Mouse (Mus musculus) c-Kit-positive CD71-positive TER-119-positive erythroid progenitor cells, embryonic 14.5 days (primary cell): ENCODE measurements at regions not wholly inside any gene's neighbourhood (a gene's known extent, or its start where the extent isn't known, plus 50 kb on each side); places are given as distances from the start of the nearest gene placed in this dataset.

Experiments used
- DNase-seq: peaks from one replicate; pipeline ENCODE4 v3.0.0-alpha.2; 2013; ENCODE audit warnings: low spot score

DNA sequence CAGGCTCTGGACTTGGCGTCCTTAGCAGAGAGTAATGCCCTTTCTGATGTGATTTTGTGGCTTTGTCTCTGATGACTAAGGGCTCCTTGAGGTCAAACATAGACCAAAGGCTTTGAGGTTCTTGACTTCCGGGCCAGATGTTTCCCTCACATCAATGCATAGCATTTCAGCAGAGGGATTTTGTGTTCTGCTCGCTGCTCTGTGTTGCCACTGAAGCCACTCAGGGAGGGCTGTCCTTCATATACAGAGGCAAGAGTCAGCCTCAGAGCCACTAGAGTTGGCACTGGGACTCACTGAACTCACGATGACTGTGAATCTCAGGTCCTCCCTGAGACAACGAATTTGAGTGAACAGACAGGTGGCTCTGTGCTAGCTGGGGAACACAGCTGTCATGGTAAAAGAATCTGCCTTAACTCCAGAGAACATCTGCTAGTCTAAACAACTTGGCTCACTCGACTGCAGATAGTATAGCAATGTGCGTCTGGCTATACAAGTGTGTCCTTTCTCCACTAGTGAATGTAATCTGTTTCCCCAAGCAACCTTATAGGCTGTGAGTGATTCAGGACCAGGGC is 74.3 kb downstream of the Gp2 start:
- no peak for DNase-seq

DNA sequence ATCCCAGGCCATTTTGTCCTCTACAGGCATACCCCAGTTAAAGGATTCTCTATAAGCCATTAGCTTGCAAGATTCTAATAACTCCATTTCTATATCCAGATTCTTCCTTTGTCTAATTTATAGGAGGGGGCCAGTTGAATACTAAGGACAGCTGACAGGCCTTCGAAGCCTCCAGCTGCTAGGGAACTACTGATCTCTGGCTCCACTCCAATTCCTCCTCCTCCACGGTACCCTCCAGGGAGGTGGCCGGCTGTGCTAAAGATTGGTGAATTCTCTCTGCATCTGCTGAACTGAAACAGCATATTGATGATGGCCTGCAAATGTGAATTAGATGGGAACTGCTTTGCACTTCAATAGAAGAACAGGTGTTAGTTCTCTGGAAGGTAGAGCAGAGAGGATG is 79.2 kb downstream of the Gp2 start:
- DNase-seq: no peak

DNA sequence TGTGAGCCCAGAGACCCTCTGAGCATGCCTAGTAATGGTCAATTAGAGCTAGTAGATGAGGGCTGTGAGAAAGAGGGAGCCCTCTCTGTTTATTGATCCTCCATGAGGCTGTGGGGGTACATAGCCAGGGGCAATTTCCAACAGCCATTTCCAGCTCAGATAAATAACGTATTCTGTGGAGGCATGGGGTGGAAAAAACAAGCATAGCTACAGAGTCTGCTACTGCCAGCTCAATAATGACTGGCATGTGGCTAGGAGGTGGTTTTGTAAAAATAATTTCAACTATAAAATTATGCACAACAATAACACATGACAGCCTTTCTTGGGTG is 94.9 kb downstream of the Gp2 start:
- DNase-seq: no peak

DNA sequence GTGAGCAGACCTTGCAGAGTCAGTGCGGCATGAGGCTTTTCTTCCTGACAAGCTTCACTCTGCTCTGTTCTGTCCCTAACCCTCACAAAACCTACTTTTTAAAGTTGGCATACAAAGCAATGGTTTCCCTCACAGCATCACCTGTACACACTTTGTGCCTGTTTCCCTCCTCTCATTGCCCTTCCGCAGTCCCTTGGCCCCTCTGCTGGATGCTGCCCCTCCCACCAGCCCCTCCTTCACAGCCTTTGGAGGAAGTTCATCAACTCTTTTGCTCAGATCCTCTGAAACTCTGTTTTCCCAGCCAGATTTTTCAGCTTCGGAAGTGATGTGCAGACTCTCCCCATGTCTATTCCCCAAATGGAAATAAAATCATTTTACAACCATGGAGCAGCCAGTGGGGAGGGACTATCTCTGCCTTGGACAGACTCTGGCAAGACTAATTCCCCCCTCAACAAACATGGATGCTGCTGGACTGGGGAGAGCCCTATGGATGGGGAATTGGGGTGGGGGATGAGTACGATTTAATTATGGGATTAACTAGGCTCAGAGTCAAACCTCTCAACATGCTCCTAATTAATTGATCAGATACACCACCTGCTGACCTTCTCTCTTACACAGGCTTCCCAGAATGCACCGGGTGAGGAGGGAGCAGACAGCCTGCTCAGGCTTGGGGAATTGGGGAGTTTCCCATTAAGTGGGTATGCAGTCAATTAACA is 95.4 kb downstream of the Gp2 start:
- no peak for DNase-seq

DNA sequence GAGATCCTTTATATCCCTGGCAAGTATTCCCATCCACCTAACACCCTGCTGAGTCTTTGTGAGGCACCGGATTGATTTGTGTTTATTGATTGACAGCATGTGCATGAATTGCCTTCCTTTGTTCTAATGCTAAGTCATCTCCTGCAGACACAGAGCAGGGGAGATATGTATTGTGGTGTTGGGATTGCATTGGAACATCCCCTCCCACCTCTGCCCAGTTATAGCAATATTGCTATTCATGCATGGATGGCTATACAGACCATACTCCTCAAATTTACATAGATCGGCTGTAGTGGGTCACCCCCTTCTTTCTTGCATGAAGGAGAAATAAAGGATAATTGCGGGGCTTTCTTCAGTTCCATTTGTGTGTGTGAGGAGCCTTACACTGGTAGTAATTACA is 101.7 kb downstream of the Gp2 start:
- no peak for DNase-seq

DNA sequence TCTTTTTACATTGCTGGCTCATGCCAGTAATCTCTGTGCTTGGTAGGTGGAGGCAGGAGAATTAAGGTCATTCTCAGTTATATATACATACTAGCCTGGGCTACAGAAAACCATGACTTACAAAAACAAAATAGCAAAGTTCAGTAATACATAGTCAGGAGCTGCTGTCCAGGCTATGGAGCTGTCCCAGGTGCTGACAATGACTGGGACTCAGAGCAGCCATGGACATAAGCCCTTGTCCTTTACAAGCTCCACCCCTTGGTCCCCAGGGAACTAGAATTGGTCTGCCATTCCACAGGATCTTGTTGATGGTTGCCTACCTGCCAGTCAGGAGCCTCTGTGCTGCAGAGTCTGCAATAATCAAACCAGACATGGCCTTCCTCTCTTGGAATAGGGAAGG is 102.8 kb downstream of the Gp2 start:
- DNase-seq: peak; percentile 0

DNA sequence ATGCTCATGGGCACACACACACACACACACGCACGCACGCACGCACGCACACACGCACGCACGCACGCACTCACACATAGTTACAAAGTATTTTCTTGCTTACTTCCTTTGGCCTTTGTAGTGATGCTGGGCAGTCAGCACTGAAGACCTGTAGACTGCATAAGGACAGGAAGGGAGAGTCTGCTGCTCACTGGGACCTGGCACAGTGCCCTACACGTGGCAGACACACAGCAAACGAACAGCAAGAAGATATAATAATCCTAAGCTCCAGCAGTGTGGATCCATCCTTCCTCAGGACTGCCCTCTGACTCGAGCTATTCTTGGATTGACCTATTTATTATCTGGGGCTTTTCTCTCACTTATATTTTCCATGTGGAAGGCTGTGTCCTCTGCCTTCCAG is 106.5 kb downstream of the Gp2 start:
- DNase-seq: no peak

DNA sequence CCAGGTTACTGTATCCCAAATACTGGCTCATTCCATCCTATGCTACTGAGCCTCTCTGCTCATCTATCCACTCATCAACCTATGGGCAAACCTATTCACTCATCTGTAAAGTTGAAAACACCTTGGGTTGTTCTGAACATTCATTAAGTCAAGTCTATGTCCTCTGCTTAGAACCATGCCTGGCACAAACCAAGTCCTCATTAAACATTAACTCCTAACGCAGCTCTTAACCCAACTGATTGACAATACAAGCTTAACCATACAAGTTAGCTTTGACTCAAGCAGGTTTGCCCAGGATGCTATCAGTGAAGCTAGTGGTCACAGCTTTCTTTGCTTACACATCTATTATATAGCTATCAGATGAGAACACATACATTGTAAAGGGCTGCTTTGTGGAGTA is 108.4 kb downstream of the Gp2 start:
- DNase-seq: no peak

DNA sequence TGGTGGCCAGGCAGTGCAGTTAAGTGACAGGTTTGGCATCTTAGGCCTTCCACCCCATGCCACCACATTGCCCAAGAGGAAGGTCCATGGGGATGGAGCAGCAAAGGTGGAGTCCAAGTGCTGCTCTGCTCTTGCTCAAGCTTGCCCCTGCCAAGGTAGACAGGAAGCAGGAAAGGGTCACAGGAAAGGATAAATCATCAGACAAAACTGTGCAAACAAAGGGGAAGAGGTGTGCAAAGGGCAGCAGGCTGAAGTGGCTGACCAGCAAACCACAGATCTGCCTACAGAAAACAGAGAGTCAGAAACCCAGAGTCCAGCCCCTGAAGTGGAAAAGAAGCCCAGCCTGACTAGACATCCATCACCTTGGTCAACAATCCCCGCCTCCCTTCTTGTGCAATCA is 115.7 kb downstream of the Gp2 start:
- no peak for DNase-seq

DNA sequence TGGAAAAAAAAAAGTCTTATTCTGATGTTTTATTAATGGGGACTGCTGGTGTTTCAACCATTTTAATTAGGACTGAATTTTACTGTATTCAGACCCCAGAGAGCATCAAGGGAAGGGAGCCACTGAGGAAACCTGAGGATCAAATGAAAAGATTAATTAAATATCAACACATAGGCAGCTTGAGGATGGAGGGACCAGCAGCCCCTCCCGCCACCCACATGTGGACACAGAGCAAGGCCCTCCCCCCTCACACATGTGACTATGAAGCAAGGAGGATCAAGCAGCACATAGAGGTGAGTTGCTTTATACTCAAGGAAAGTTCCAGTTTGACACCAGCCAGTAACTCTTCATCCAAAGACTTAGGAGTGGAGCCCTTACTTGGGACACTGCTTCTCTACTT is 126.0 kb downstream of the Gp2 start:
- no peak for DNase-seq

DNA sequence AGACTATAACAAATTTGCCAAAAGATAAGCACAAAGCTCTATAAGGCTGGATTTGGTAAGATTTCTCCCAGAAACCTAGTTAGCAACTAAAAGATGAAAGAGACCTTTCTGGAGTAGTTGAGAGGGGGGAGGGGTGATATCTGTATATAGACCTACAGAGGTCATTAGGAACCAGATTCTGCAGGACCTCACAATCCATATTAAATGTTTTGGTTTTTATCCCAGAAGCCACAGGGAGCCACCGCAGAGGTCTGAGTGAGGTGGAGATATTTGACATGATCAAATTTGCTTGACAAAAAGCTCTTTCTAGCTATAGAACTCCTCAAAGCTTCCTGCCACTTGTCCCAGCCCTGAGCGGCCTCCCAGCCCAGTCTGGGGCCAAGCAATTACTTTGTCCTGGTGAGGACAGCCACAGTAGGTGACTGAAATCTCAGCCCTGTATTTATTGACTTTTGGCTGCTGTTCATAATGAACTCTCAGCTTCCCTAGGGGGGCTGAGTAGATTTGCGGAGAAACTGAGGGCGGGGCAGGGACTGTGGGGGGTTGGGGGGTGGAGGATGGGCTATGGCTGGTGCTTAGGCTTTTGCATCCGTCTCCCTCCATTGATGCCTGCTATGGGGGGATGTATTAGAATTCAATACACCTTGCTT is 128.5 kb downstream of the Gp2 start:
- DNase-seq: no peak

DNA sequence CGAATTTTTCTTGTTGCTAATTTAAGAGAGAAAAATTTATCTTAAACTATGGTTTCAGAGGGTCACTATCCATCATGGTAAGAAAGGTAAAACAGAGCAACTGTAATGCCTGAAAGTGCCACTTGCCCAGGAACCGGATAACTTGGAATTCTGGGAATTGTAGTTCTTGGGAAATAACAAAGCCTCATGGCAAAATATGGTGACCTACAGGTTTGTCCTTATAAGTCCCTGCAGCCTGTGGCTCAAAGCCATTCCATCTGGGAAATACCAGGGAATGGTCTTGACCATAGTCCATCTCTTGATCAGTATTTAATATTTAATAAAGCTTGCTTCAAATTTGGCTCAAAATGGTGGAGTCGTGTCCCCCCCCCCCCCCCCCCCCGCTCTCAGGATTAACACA is 111.9 kb upstream of the Gpr139 start:
- DNase-seq: no peak

DNA sequence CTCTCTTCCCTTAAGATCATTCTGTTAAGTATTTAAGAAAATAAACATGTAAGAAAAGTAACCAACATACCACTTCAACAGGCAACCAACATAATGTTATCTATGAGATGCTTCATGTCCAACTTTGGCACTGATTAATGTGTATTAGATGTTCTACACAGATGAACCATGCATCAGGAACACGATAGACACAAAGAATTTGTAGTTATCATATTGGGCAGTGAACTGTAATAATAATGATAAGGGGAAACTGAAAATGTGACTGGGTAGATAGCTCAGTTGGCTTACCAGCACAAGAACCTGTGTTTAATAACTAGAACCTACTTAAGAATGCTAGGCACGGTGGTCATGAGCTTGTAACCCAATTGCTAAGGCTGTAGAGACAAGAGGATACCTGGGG is 107.0 kb upstream of the Gpr139 start:
- DNase-seq: no peak

DNA sequence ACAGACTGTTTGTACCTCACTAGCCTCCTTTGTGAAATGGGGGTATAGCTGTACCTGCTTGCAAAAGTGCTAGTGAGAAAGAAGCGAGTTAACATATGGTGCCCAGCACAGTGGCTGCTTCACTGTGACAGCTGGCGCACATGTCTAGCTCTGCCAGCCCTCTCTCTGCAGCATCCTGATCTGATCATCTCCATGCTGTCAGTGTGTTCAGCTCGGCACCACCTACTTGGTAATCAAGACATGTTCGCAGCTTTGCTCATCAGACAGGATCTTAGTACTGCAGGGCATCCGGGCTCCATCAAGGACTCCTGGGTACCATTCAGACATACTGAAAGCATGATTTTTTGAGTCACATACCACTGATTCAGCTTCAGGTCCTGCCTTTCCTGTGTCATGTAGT is 100.9 kb upstream of the Gpr139 start:
- DNase-seq: no peak

DNA sequence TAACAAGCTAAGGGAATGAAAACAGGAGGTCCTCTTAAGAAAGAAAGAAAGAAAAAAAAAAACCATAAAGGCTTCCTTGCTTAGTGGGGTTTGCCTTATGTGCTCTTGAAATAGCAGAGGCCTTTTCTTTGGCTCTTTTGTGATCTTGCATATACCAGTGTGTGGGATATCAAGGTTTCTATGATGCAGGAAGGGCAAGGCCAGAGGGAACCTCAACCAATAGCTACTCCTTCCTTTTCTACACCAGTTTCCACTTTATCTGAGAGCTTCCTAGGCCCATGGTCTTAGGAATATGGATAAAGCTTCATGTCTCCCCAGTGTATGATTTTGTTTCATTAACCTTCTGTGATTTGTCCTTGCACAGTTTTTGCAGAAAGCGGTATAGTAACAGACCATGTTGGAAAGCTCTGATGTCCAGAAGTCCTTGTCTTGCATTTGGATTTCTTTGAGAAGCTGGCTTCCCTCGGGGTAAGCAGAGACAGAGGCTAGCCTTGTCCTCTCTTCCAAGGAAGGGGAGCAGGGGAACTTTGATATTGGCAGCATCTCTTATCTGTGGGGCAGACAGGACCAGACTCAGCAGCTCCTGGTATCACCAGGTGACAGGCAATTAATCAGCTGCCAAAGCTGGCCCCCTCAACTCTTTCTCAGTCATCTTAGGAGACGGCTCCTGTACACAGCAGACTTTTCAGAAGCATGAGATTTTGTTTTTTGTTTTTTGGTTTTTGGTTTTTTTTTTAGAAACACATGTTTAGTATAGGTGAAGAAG is 95.7 kb upstream of the Gpr139 start:
- DNase-seq: peak; percentile 64

DNA sequence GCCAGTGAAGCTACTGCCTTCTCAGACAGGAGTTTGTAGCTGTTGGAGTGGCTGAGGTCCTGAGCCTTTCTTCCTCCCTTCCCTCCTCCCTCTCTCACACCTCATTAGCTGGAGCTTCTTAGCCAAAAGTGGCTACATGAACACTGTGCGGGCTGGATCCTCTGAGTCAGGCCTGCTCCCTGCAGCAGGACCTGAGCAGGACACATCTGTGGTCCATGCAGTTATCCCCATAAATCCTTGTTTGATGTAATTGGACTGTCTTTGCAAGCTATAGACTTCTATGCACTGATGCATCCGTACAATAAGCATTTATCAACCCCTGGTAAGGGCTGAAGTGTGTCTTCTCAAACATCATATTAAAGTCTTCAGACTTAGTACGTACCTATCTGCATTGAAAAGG is 88.2 kb upstream of the Gpr139 start:
- no peak for DNase-seq

DNA sequence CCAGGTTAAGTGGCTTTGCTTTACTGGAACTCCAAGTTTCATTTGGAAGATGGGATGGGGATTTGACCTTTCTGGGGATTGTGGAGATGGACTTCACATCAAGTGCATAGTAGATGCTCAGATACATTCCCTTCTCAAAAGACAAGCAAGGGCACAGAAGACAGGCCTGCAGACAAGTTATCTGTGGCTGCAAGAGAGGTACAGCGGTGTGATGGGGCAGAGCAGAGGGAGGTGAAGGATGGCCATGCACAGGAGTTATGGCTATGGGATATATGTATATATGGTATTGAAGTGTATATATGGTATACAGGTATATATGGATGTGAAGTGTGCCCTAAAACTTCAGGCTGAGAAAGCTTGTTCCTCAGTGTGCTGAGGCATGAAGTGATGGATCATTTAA is 87.0 kb upstream of the Gpr139 start:
- DNase-seq: no peak

DNA sequence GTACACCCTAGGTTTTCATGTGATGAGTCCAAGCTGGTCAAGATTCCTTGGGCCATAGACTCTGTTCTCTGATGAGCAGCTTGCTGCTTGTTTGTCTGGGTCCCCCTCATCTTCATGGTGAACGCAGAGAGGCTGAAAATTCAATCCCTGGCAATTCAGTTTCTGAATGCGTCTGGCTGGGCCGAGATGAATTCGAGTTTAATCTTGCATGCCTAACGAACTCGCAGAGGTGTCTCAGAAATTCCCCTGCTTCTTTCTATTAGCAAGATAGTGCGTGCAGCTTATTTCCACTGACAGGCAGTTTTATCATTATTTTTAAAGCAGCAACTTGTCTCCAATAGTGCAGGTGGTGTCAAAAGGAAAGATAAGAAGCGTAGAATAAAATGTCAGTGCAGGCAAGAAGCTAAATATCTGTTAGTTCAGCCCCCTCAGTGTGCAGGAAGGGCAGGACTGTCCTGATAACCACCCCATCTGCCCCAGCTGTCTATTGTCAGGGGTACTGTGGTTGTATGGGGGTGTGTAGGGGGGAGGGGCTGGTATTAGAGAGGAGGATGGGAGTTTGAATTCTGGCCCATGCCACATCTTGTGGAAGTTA is 86.5 kb upstream of the Gpr139 start:
- DNase-seq: peak; percentile 67

DNA sequence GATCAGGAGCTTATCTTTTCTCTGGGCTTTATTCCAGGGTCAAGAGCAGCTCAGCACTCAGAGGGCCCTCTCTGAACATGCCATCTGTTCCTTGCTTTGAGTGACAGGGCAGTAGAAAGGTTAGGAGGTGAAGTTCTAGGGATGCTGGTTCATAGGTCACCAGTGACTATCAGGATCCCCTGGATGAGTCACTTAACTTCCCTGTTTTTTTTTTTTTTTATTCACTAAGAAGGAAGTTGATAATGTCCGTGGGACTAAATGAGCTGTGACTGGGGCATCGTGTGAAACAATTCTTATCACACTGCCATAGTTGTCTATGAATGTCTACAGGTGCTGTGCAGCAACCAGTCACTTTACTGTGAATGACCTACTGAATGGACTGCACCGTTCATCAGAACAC is 73.8 kb upstream of the Gpr139 start:
- DNase-seq: no peak

DNA sequence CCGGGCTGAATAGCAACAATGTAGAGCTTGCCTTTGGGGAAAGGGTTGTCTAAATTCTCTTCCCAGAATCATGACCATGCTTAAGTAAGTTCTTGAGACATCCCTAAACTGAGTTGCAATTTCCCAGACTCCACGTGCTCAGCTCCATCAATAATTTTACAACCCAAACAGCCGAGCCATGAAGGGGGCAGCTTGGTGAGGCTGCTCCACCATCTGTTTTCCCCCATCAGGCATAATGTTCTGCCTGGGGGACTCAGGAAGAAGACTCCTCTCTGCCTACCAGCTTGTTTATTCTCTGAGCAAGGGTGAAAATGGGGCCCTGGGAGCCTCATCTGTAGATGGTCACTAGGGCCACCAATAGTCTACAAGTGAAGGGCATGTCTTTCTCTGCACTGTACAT is 72.5 kb upstream of the Gpr139 start:
- DNase-seq: no peak

DNA sequence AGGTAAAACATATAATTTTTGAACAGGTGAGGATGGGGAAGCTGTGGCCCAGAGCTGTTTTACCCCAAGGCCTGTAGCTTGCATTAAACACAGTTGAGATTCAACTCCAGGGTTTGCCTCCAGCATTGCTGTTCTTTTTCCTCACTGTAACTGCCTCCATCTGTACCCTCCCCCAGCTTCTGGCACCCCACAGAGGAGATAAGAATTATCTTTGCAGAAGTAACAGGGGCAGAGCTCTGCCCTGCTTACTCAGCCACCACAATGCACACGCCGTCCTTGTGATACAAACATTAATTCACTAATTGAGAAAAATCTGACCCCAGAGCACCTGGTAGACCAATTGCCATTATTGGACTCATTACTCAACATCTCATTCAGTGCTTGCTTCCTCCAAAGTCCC is 68.3 kb upstream of the Gpr139 start:
- peak; percentile 32 for DNase-seq

DNA sequence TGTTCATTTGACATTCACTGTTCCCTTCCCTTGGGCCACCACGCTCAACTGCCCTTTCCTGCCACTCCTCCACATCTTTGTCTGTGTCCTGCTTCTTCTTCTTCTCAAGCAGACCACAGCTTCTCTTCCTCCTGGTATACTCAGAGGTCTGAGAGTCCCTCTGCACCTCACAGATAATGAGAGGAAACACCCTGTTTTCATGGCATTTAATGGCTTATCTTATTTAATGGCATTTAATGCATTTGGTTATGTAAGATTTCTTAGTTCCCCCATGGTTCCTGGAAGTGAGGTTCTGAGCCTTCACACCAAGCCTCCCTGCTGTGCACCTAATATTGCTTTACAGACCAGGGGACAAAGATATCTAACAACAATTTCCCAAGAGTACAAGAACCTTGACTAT is 67.3 kb upstream of the Gpr139 start:
- DNase-seq: peak; percentile 64

DNA sequence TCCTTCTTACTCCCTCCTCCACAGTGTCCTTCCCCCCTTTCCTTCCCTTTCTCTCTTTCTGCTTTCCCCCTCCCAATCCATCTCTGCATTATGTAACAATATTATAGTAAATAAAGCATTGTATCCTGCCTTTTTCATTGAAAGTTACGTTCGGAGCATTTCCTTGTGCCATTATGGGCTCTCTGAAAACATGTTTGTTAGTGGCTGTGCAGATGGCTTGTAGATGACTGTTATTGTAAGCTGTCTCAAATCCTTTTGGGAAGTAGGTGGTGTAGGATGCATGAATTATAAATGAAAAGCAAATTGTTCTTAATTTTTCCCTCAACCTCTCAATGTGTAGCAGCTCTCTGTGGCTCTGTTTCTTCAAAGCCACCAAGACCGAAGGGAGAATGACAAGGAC is 66.0 kb upstream of the Gpr139 start:
- no peak for DNase-seq
